Mouse (Mus musculus): ENCODE data around the gene Ndufa4l2.

DNA sequence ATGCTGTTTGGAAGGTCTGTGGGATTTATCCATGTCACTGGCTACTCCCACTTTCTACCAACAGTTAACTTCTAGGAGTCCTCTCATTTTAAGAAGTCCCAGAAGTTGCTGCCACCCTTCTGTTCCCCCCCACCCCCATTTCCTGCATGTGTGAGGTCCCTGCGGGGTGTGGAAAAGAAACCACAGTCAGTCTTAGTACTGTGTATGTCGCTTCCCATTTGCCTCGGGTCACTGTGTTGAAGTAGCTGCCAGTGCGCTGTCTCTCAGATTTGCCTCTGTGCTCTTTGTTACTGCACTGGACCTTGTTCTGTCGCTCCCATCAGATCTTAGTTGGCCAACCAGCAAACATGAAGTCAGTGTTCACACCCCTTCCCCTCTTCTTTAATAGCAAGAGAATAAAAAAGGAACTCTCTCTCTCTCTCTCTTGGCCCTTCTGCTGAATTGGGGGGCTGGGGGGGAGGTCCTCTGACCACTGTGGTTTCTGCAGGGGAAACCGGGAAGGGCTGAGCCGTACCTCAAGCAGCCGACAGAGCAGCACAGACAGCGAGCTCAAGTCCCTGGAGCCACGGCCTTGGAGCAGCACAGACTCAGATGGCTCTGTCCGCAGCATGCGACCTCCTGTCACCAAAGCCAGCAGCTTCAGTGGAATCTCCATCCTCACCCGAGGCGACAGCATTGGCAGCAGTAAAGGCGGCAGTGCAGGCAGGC is 43.3 kb upstream of the Ndufa4l2 start:
- no peak for TF ChIP-seq CTCF (IDR thresholded peaks at IDR 0.05; ENCODE audit: low read depth, low read length)
- no peak for TF ChIP-seq POLR2A (IDR thresholded peaks at IDR 0.05; ENCODE audit: extremely low read depth, insufficient read depth, low read length)

All from liver, adult 2 months (tissue).